Mouse (Mus musculus) CH12.LX (cell line): ENCODE results near the gene Tmem204. TPM values are rescaled to one million over a fixed set of nuclear protein-coding genes. Genes with fewer than 3 reads are reported as not detected.

ENCODE experiments used
- DNase-seq: peaks from one replicate; pipeline ENCODE4 v3.0.0-alpha.2; 2013; ENCODE audit errors: extremely low read depth
- H3K27ac ChIP-seq: 2 replicates; pipeline ENCODE4 v1.5.1; 2012; ENCODE audit warnings: low read depth, mild to moderate bottlenecking, control low read depth, moderate library complexity; ENCODE audit not compliant: insufficient read depth
- H3K27me3 ChIP-seq: replicated peaks from 2 replicates; pipeline ENCODE3; 2012; ENCODE audit warnings: inconsistent platforms
- H3K36me3 ChIP-seq, 2 experiments: replicated peaks in 1 of 2; 2 replicates each; pipeline versions ENCODE3 to v1.6.1; 2012; ENCODE audit warnings: inconsistent platforms in 1 of 2, low read length in 1 of 2, mild to moderate bottlenecking in 1 of 2, mixed read lengths in 1 of 2, moderate library complexity in 1 of 2; ENCODE audit not compliant: control insufficient read depth in 1 of 2, insufficient read depth in 1 of 2
- H3K4me1 ChIP-seq, 2 experiments: 2 replicates each; pipeline ENCODE4 v1.6.1; 2012; ENCODE audit warnings: inconsistent platforms in 1 of 2, moderate library complexity in 1 of 2; ENCODE audit not compliant: insufficient read depth in 2 of 2, control insufficient read depth in 1 of 2
- H3K4me2 ChIP-seq: 2 replicates; pipeline ENCODE4 v1.6.1; 2012; ENCODE audit warnings: low read depth, mild to moderate bottlenecking, control low read depth; ENCODE audit not compliant: poor library complexity, insufficient read depth, severe bottlenecking
- H3K4me3 ChIP-seq, 3 experiments: fragments of 150-350 bp in 1 of 3; sonication (generic) in 1 of 3; replicated peaks in 1 of 3; 2 replicates each; pipeline versions ENCODE3 to v1.5.1; 2011 to 2012; ENCODE audit warnings: low read depth in 2 of 3, low read length in 2 of 3, mild to moderate bottlenecking in 2 of 3, moderate library complexity in 2 of 3, control low read depth in 1 of 3, improper control_type of control experiment in 1 of 3, inconsistent platforms in 1 of 3, mixed read lengths in 1 of 3; ENCODE audit not compliant: poor library complexity in 1 of 3
- H3K79me2 ChIP-seq: replicated peaks from 2 replicates; pipeline ENCODE4 v1.6.1; 2012; ENCODE audit warnings: mild to moderate bottlenecking, moderate library complexity; ENCODE audit not compliant: control insufficient read depth, poor library complexity, insufficient read depth, severe bottlenecking; ENCODE audit errors: extremely low read depth
- H3K9ac ChIP-seq: 2 replicates; pipeline ENCODE4 v1.6.1; 2012; ENCODE audit warnings: low read depth, mild to moderate bottlenecking, control low read depth, moderate library complexity; ENCODE audit not compliant: insufficient read depth
- H3K9me3 ChIP-seq: replicated peaks from 2 replicates; pipeline ENCODE3; 2012; ENCODE audit warnings: low read length, inconsistent platforms, mixed read lengths
- BHLHE40 ChIP-seq: IDR thresholded peaks from 2 replicates; pipeline ENCODE4 v1.6.1; 2011; ENCODE audit warnings: mild to moderate bottlenecking, low read depth, low read length, improper control_type of control experiment
- CHD2 ChIP-seq: IDR thresholded peaks from 2 replicates; pipeline ENCODE4 v1.6.1; 2011; ENCODE audit warnings: low read length, improper control_type of control experiment
- CTCF ChIP-seq, 2 experiments: IDR thresholded peaks in 1 of 2; conservative IDR thresholded peaks in 1 of 2; 2 replicates each; pipeline ENCODE4 v1.5.1; 2011 to 2012; ENCODE audit warnings: low read depth in 2 of 2, low read length in 2 of 2, improper control_type of control experiment in 1 of 2, inconsistent platforms in 1 of 2, mild to moderate bottlenecking in 1 of 2, moderate library complexity in 1 of 2
- ETS1 ChIP-seq: conservative IDR thresholded peaks from 2 replicates; pipeline ENCODE4 v1.6.1; 2012; ENCODE audit warnings: low read depth, mild to moderate bottlenecking, inconsistent platforms, low read length, improper control_type of control experiment, moderate library complexity
- HCFC1 ChIP-seq: IDR thresholded peaks from 2 replicates; pipeline ENCODE4 v1.6.1; 2012; ENCODE audit warnings: low read depth, mild to moderate bottlenecking, inconsistent platforms, low read length, improper control_type of control experiment
- KAT2A ChIP-seq: IDR thresholded peaks from 2 replicates; pipeline ENCODE4 v1.6.1; 2012; ENCODE audit warnings: low read length, improper control_type of control experiment, inconsistent platforms; ENCODE audit not compliant: insufficient replicate concordance
- MAX ChIP-seq: IDR thresholded peaks from 2 replicates; pipeline ENCODE4 v1.6.1; 2011; ENCODE audit warnings: low read length, improper control_type of control experiment
- MXI1 ChIP-seq: IDR thresholded peaks from 2 replicates; pipeline ENCODE4 v1.6.1; 2011; ENCODE audit warnings: mild to moderate bottlenecking, low read depth, low read length, improper control_type of control experiment
- MYC ChIP-seq: IDR thresholded peaks from 2 replicates; pipeline ENCODE4 v1.6.1; 2011; ENCODE audit warnings: low read depth, mild to moderate bottlenecking, improper control_type of control experiment, low read length
- NRF1 ChIP-seq: IDR thresholded peaks from 2 replicates; pipeline ENCODE4 v1.6.1; 2014; ENCODE audit warnings: low read depth, mild to moderate bottlenecking, inconsistent platforms, low read length, improper control_type of control experiment, moderate library complexity
- POLR2A ChIP-seq: IDR thresholded peaks from 2 replicates; pipeline ENCODE4 v1.6.1; 2011; ENCODE audit warnings: low read depth, mild to moderate bottlenecking, improper control_type of control experiment, low read length
- POLR2AphosphoS2 ChIP-seq: IDR thresholded peaks from 2 replicates; pipeline ENCODE4 v1.6.1; 2011; ENCODE audit warnings: low read depth, low read length, improper control_type of control experiment
- RCOR1 ChIP-seq: conservative IDR thresholded peaks from 2 replicates; pipeline ENCODE4 v1.6.1; 2012; ENCODE audit warnings: low read depth, mild to moderate bottlenecking, inconsistent platforms, low read length, improper control_type of control experiment
- SIN3A ChIP-seq: IDR thresholded peaks from 2 replicates; pipeline ENCODE4 v1.6.1; 2012; ENCODE audit warnings: low read length, improper control_type of control experiment, inconsistent platforms
- SMC3 ChIP-seq: IDR thresholded peaks from 2 replicates; pipeline ENCODE4 v1.6.1; 2011; ENCODE audit warnings: low read depth, low read length, improper control_type of control experiment
- TBP ChIP-seq: conservative IDR thresholded peaks from 2 replicates; pipeline ENCODE4 v1.6.1; 2011; ENCODE audit warnings: low read depth, low read length, improper control_type of control experiment
- UBTF ChIP-seq: IDR thresholded peaks from 2 replicates; pipeline ENCODE4 v1.6.1; 2012; ENCODE audit warnings: low read depth, mild to moderate bottlenecking, inconsistent platforms, low read length, improper control_type of control experiment, moderate library complexity
- ZC3H11A ChIP-seq: IDR thresholded peaks from 2 replicates; pipeline ENCODE4 v1.6.1; 2012; ENCODE audit warnings: low read depth, mild to moderate bottlenecking, inconsistent platforms, low read length, improper control_type of control experiment
- ZMIZ1 ChIP-seq: IDR thresholded peaks from 2 replicates; pipeline ENCODE4 v1.6.1; 2012; ENCODE audit warnings: low read depth, mild to moderate bottlenecking, inconsistent platforms, low read length, improper control_type of control experiment
- dilution Hi-C: fragments of 300-500 bp; cut with MboI; formaldehyde crosslinking; loops from 2 replicates; pipeline ENCODE4 v1.14.3; 2020; ENCODE audit warnings: low sequenced_read_pairs; ENCODE audit not compliant: extremely low pct_unique_long_range_greater_than_20kb, extremely low pct_ligation_motif_present
- in situ Hi-C: fragments of 300-500 bp; cut with MboI; formaldehyde crosslinking; loops from 3 replicates; pipeline ENCODE4 v1.14.3; 2019; ENCODE audit warnings: low sequenced_read_pairs, low pct_ligation_motif_present, low pct_unique_long_range_greater_than_20kb, mixed read lengths
- polyA plus RNA-seq: library from polyadenylated mRNA; unstranded; fragments of >175 nt; gene quantifications from 2 replicates; pipeline ENCODE4 v1.2.1, GENCODE M21; 2012; ENCODE audit warnings: low read depth; ENCODE audit not compliant: insufficient read length
- total RNA-seq, 2 experiments: library from RNA; depleted of rRNA; stranded (reverse); fragments of 300-350 nt in 1 of 2; fragments of >200 nt in 1 of 2; gene quantifications; 2 replicates each; pipeline ENCODE4 v1.2.3; 2012 to 2014

Gene Tmem204
- total and polyA plus RNA-seq, 3 experiments = 1.9 TPM; not detected in 2

- no peak overlapping the region for H3K4me2 ChIP-seq
- dilution Hi-C loops = no loop called here
- no peaks in the 10 kb centered on the region for H3K27me3 ChIP-seq
- H3K79me2 ChIP-seq = no peaks in the 10 kb centered on the region
- H3K4me3 ChIP-seq = no peak overlapping the region
- peaks cover 34 to 94% of the 10 kb centered on the region in 2 experiments for H3K36me3 ChIP-seq
- no peaks in the 10 kb centered on the region for H3K9me3 ChIP-seq
- no peak overlapping the region for H3K27ac ChIP-seq
- H3K9ac ChIP-seq = no peak overlapping the region
- DNase-seq = no peak
- in situ Hi-C loops = no loop called here
- TF ChIP-seq CTCF (conservative IDR thresholded peaks at IDR 0.05 in 1 of 2, IDR thresholded peaks at IDR 0.05 in 1 of 2; ENCODE audit: low read depth in 2 of 2, low read length in 2 of 2) (no peak), POLR2AphosphoS2 (no peak), POLR2A (no peak), NRF1 (no peak), MXI1 (no peak), SIN3A (no peak), BHLHE40 (no peak), SMC3 (no peak), ETS1 (no peak), ZC3H11A (no peak), KAT2A (no peak), HCFC1 (no peak)
- H3K4me1 ChIP-seq = peaks cover 0 to 3% of the 10 kb centered on the region in 2 experiments; a peak in 2 of 4 replicates
Observed at GRCm38 (mm10) chr17:25089158-25089557, 5.8 kb upstream of the Tmem204 start.

GRCm38 (mm10) chr17:25086724-25087123 is 3.3 kb upstream of the Tmem204 start:
- Histone ChIP-seq H3K4me1 (peaks cover 0 to 3% of the 10 kb centered on the region in 2 experiments; a peak in 2 of 4 replicates), H3K9ac (no peak overlapping the region)
- dilution Hi-C loops = no loop called here

GRCm38 (mm10) chr17:25084835-25085385 is 1.5 kb upstream of the Tmem204 start:
- DNase-seq = no peak
- dilution Hi-C loops = no loop called here
- no peaks in the 10 kb centered on the region for H3K79me2 ChIP-seq
- H3K4me1 ChIP-seq = no peaks in the 10 kb centered on the region
- no peak overlapping the region for H3K9ac ChIP-seq
- H3K4me2 ChIP-seq = no peak overlapping the region
- H3K36me3 ChIP-seq = peaks cover 22 to 92% of the 10 kb centered on the region in 2 experiments
- H3K9me3 ChIP-seq = no peaks in the 10 kb centered on the region
- in situ Hi-C loops = no loop called here
- TF ChIP-seq ZMIZ1 (no peak), CTCF (conservative IDR thresholded peaks at IDR 0.05 in 1 of 2, IDR thresholded peaks at IDR 0.05 in 1 of 2; ENCODE audit: low read depth in 2 of 2, low read length in 2 of 2) (no peak), POLR2AphosphoS2 (no peak), MAX (no peak), RCOR1 (no peak), MYC (no peak), CHD2 (no peak)
- TF ChIP-seq, all 38 proteins: peak for 0
- Histone ChIP-seq H3K27ac (no peak overlapping the region), H3K27me3 (no peaks in the 10 kb centered on the region), H3K4me3 (no peak overlapping the region)

More at GRCm38 (mm10) chr17:25086724-25087123, 3.3 kb upstream of the Tmem204 start:
- H3K4me3 ChIP-seq = no peak overlapping the region
- no peaks in the 10 kb centered on the region for H3K9me3 ChIP-seq
- H3K4me2 ChIP-seq = no peak overlapping the region
- DNase-seq = no peak
- H3K36me3 ChIP-seq = peaks cover 22 to 90% of the 10 kb centered on the region in 2 experiments
- in situ Hi-C loops = no loop called here
- H3K27ac ChIP-seq = no peak overlapping the region
- no peaks in the 10 kb centered on the region for H3K27me3 ChIP-seq
- no peaks in the 10 kb centered on the region for H3K79me2 ChIP-seq
- TF ChIP-seq TBP (no peak), UBTF (no peak), NRF1 (no peak), RCOR1 (no peak), SIN3A (no peak)
